In genomic region chr9:90113151-90113550, GRCm38 (mm10) we compare ENCODE assay signal across 8 mouse cellular contexts. TPM values are rescaled to one million over a fixed set of nuclear protein-coding genes. Genes with fewer than 3 reads are reported as not detected.
DNase-seq lines count a peak whose midpoint lies in the region; ATAC-seq lines count a peak whose summit lies in the region.

No protein-coding gene starts in this region.

- peak overlapping the region; percentile 90 for H3K4me3 ChIP-seq in megakaryocyte, embryonic 14.5 days (replicated peaks)
- H3K4me3 ChIP-seq in embryonic facial prominence, embryonic 12.5 days = peak overlapping the region; percentile 90
- peak overlapping the region; percentile 95 for H3K4me3 ChIP-seq in intestine, embryonic 16.5 days (ENCODE audit: low read length)
- H3K4me3 ChIP-seq in midbrain, embryonic 15.5 days = peak overlapping the region; percentile 96

- H3K9me3 ChIP-seq in megakaryocyte, embryonic 14.5 days = no peaks in the 10 kb centered on the region
- no peaks in the 10 kb centered on the region for H3K9me3 ChIP-seq in embryonic facial prominence, embryonic 12.5 days
- H3K9me3 ChIP-seq in intestine, embryonic 16.5 days (ENCODE audit: control insufficient read depth, low read length) = no peaks in the 10 kb centered on the region
- no peaks in the 10 kb centered on the region for H3K9me3 ChIP-seq in midbrain, embryonic 15.5 days

- peak overlapping the region; percentile 96 for H3K9ac ChIP-seq in embryonic facial prominence, embryonic 12.5 days
- H3K9ac ChIP-seq in intestine, embryonic 16.5 days (ENCODE audit: low read depth, low read length) = peak overlapping the region; percentile 98
- H3K9ac ChIP-seq in midbrain, embryonic 15.5 days = peak overlapping the region; percentile 96

- peaks cover 23% of the 10 kb centered on the region for H3K36me3 ChIP-seq in megakaryocyte, embryonic 14.5 days (replicated peaks; ENCODE audit: low read length)
- H3K36me3 ChIP-seq in embryonic facial prominence, embryonic 12.5 days = peaks cover 6% of the 10 kb centered on the region
- no peaks in the 10 kb centered on the region for H3K36me3 ChIP-seq in intestine, embryonic 16.5 days (ENCODE audit: control insufficient read depth, insufficient read depth, low read length)
- H3K36me3 ChIP-seq in midbrain, embryonic 15.5 days (replicated peaks) = no peaks in the 10 kb centered on the region

- H3K27me3 ChIP-seq in megakaryocyte, embryonic 14.5 days (replicated peaks) = no peaks in the 10 kb centered on the region
- H3K27me3 ChIP-seq in embryonic facial prominence, embryonic 12.5 days = no peaks in the 10 kb centered on the region
- no peaks in the 10 kb centered on the region for H3K27me3 ChIP-seq in intestine, embryonic 16.5 days (replicated peaks; ENCODE audit: control insufficient read depth, insufficient read depth, low read length)
- peaks cover 6% of the 10 kb centered on the region; the same call in 1 of the 2 replicates for H3K27me3 ChIP-seq in midbrain, embryonic 15.5 days (replicated peaks)

- no peak for DNase-seq in frontal cortex, postnatal 25 days (ENCODE audit: low spot score in 2 of 2)
- DNase-seq in natural killer cell, adult 2 months (ENCODE audit: low spot score in 2 of 2) = no peak
- DNase-seq in embryo, embryonic 9.5 days (ENCODE audit: extremely low spot score) = no peak

- peak overlapping the region; percentile 98; the same call in 1 of the 2 replicates for H3K27ac ChIP-seq in embryonic facial prominence, embryonic 12.5 days
- H3K27ac ChIP-seq in intestine, embryonic 16.5 days (ENCODE audit: low read length) = peak overlapping the region; percentile 99; the same call in 1 of the 2 replicates
- peak overlapping the region; percentile 100 for H3K27ac ChIP-seq in midbrain, embryonic 15.5 days

- WGBS in embryonic facial prominence, embryonic 12.5 days = 2% methylated on average over 13 of the region's 13 CpGs
- WGBS in intestine, embryonic 16.5 days = 1% methylated on average over 13 of the region's 13 CpGs
- WGBS in midbrain, embryonic 15.5 days = 1% methylated on average over 13 of the region's 13 CpGs

- ATAC-seq in megakaryocyte, adult 5-6 weeks (ENCODE audit: poor library complexity, severe bottlenecking) = no peak
- no peak for ATAC-seq in embryonic facial prominence, embryonic 12.5 days (ENCODE audit: insufficient number of reproducible peaks, insufficient read depth, low FRiP score, low TSS enrichment)
- ATAC-seq in intestine, embryonic 16.5 days = no peak
- no peak for ATAC-seq in midbrain, embryonic 15.5 days (replicated peaks)

- H3K4me1 ChIP-seq in megakaryocyte, embryonic 14.5 days = peaks cover 57% of the 10 kb centered on the region
- peaks cover 13% of the 10 kb centered on the region for H3K4me1 ChIP-seq in embryonic facial prominence, embryonic 12.5 days
- peaks cover 13% of the 10 kb centered on the region for H3K4me1 ChIP-seq in intestine, embryonic 16.5 days (ENCODE audit: control insufficient read depth, insufficient read depth, low read length)
- peaks cover 36% of the 10 kb centered on the region for H3K4me1 ChIP-seq in midbrain, embryonic 15.5 days

- H3K4me2 ChIP-seq in embryonic facial prominence, embryonic 12.5 days (replicated peaks) = peak overlapping the region; percentile 87
- peak overlapping the region; percentile 85 for H3K4me2 ChIP-seq in intestine, embryonic 16.5 days (ENCODE audit: low read depth, low read length)
- H3K4me2 ChIP-seq in midbrain, embryonic 15.5 days = peak overlapping the region; percentile 89

RNA-seq across cellular contexts. Expression of gene Morf4l1, which starts 1.4 kb away (rescaled TPM):
- 32.1 and 75.8 TPM in 2 replicates for polyA plus RNA-seq in megakaryocyte, embryonic 14.5 days (2012; ENCODE audit: insufficient read depth, low replicate concordance)
- total RNA-seq in megakaryocyte, adult 5-6 weeks (2015) = 322 and 341 TPM in 2 replicates
- total RNA-seq in megakaryocyte, adult 5-6 weeks (2017) = 148 and 202 TPM in 2 replicates
- 505 and 527 TPM in 2 replicates for polyA plus RNA-seq in embryonic facial prominence, embryonic 12.5 days (2016; fragmentation: Nextera tagmentation; extraction: Ambion mirVana)
- polyA plus RNA-seq in intestine, embryonic 16.5 days (2015; fragmentation: Nextera tagmentation; extraction: Ambion mirVana) = 281 and 302 TPM in 2 replicates
- 548 and 569 TPM in 2 replicates for polyA plus RNA-seq in midbrain, embryonic 15.5 days (2015; fragmentation: Nextera tagmentation; extraction: Ambion mirVana)

RNA-seq across cellular contexts. Expression of gene Adamts7, which starts 49.7 kb away (rescaled TPM):
- 0.03 TPM in 1 of 2 replicates, not detected in the other for polyA plus RNA-seq in megakaryocyte, embryonic 14.5 days (2012; ENCODE audit: insufficient read depth, low replicate concordance)
- total RNA-seq in megakaryocyte, adult 5-6 weeks (2015) = not detected in 2 replicates
- total RNA-seq in megakaryocyte, adult 5-6 weeks (2017) = 0.24 TPM in 1 of 2 replicates, not detected in the other
- 26.0 and 26.6 TPM in 2 replicates for polyA plus RNA-seq in embryonic facial prominence, embryonic 12.5 days (2016; fragmentation: Nextera tagmentation; extraction: Ambion mirVana)
- 11.7 TPM in 2 replicates for polyA plus RNA-seq in intestine, embryonic 16.5 days (2015; fragmentation: Nextera tagmentation; extraction: Ambion mirVana)
- 9.9 and 11.5 TPM in 2 replicates for polyA plus RNA-seq in midbrain, embryonic 15.5 days (2015; fragmentation: Nextera tagmentation; extraction: Ambion mirVana)

RNA-seq across cellular contexts. Expression of gene Ctsh, which starts 59.2 kb away (rescaled TPM):
- 28.9 TPM in 1 of 2 replicates, not detected in the other for polyA plus RNA-seq in megakaryocyte, embryonic 14.5 days (2012; ENCODE audit: insufficient read depth, low replicate concordance)
- 677 and 692 TPM in 2 replicates for total RNA-seq in megakaryocyte, adult 5-6 weeks (2015)
- 321 and 348 TPM in 2 replicates for total RNA-seq in megakaryocyte, adult 5-6 weeks (2017)
- 13.4 and 14.6 TPM in 2 replicates for polyA plus RNA-seq in embryonic facial prominence, embryonic 12.5 days (2016; fragmentation: Nextera tagmentation; extraction: Ambion mirVana)
- 56.9 and 59.4 TPM in 2 replicates for polyA plus RNA-seq in intestine, embryonic 16.5 days (2015; fragmentation: Nextera tagmentation; extraction: Ambion mirVana)
- polyA plus RNA-seq in midbrain, embryonic 15.5 days (2015; fragmentation: Nextera tagmentation; extraction: Ambion mirVana) = 21.3 and 24.0 TPM in 2 replicates

Comparison
In these comparisons a context has a peak if more than half of its experiments do, and no peak if none do; other contexts are left out.
1. RNA of gene Adamts7, which starts 49.7 kb away (polyA plus RNA-seq): 26.0 to 26.6 TPM in embryonic facial prominence, embryonic 12.5 days, 11.7 TPM in intestine, embryonic 16.5 days and 9.9 to 11.5 TPM in midbrain, embryonic 15.5 days; 0.03 TPM in megakaryocyte, embryonic 14.5 days; every median in the first group is over 10 times any median in the second.
2. Peak in every context shown above with its lines, with median percentiles within 50 percentile points of each other: H3K4me3 ChIP-seq, H3K27ac ChIP-seq, H3K4me2 ChIP-seq and H3K9ac ChIP-seq.